Mouse (Mus musculus) layer of hippocampus, postnatal 14 days (tissue): ENCODE data around the gene Ifrd2. TPM values are rescaled to one million over a fixed set of nuclear protein-coding genes. Genes with fewer than 3 reads are reported as not detected.

Experiments used
- DNase-seq, 2 experiments: peaks; one replicate each; pipeline ENCODE4 v3.0.0; 2021 to 2022; ENCODE audit warnings: low spot score in 2 of 2, mixed read lengths in 1 of 2
- total RNA-seq, 2 experiments: library from RNA; stranded (reverse); gene quantifications; 2 replicates each; pipeline ENCODE4 v1.2.3; 2021

Gene Ifrd2
- total RNA-seq, 2 experiments from 2014 or later, result 12.1 to 13.0 TPM

DNA sequence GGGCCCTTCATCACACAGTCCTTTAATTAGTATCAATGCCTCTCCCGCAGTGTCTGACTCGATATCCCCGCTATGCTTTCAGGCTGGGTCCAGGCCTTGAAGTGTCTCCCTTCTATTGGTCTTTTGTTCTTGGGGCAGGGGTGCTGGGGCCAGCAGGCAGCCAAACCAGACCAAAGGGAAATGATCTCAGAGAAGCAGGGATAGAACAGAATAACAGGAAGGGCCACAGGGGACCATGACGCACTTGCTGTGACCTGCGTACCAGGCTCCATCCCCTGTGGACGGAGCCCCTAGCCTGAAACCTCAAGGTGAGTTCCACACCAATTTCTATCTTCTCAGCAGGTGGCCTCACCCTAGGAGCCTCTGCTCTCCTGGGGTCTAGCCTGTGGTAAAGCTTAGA lies 30.7 kb downstream of the Ifrd2 start:
- DNase-seq, result no peak

DNA sequence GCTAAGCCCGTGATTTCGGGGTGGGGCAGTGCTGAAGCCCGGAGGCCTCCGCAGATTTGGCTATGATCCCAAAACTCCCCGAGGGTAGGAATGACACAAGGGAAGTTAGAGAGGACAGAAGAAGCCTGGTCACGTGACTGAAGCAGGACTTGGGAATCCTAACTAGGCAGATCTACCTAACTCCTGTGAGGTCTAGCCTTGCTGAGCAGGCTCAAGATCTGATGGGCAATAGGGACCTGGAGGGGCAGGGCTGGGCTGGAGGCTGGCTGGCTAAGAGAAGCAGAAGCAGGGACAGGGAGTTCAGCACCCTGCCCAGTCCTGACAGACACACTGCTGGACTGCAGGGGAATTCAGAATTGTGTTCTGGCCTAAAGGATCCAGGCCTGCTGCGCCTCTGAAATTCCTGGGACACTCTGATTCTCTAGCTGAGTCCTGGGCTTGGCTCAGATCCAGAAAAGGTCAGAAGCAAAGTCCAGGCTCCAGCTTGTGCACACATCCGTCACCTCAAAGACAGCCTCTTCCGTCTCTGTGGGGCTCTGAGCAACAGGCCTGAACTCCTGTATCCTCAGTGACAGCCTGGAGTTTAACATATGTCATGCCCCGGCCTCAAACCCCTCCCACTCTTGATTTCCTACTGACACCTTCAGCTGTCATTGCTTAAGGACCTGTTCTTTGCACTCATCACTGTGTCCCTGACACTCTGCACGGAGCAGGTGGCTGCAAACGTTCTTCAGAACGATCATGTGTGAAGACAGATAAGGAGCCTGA lies 31.5 kb downstream of the Ifrd2 start:
- no peak for DNase-seq

DNA sequence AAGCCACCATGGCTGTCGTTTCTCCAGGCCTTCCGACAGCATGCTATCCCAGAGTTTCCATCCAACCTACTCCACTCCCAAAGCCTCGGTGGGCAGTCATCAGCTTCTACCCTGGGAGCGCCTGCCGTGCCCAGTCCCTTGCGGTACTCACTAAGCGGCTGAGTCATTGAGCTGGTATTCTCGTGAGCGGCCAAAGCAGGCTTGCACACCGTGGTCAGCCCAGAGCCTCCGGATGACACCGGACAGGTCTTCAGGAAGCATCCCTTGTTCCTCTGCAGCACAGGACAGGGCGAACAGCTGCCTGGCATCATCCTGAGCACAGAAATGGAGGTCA lies 32.1 kb downstream of the Ifrd2 start:
- no peak for DNase-seq

DNA sequence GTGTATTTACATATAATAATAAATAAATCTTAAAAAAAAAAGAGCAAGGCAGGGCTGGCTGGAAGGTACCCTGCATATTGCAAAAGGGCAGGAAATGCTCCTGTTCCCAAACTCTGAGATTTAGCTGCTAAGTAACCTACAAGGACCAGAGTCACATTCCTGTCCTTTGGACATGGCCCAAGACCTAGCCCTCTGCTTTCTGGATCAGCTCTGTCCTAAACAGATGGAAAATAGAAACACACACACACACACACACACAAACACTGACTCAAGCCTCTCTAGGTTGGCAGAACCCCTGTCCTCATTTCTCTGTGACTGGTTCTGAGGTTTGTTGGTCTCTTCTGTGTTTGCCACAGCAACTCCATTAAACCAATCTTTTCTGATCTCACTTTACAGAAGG lies 33.5 kb downstream of the Ifrd2 start:
- DNase-seq, result no peak

DNA sequence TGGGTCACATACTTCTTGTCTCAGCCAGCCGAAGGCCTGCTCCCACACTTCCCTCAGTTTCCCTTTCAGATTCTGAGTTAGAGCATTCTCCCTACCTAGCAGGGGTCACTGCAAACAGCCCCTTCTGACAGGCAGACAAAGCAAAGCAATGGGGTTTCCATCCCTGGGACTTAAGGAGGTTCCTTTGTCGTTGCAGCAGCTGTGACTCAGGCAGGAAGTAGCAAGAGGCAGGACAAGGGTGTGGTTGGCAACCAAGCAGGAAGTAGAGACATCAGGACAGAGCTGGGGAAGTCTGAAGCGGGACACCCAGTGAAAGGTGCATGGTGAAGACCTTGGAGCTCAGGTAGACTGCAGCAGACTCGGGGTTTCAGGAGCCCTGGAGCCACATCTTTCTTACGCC lies 37.1 kb downstream of the Ifrd2 start:
- no peak for DNase-seq

DNA sequence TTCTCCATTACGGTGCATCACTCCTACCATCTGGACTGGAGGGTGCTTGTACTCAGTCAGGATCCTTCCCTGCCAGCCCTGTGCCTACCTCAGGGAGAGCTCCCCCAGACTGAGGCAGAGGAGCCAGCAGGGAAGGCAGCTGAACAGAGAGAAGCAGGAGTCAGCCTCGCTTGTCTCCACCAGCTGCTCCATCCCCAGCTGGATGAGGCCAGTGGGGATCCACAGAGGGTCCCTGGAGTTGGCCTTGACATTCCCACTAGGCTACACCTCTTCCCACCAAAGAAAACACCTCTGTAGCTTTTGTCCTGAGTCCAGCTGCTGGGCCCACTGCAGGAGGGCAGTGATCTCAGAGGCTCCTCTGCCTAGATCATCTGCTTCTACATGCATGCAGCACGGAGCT lies 37.5 kb downstream of the Ifrd2 start:
- DNase-seq, result no peak

DNA sequence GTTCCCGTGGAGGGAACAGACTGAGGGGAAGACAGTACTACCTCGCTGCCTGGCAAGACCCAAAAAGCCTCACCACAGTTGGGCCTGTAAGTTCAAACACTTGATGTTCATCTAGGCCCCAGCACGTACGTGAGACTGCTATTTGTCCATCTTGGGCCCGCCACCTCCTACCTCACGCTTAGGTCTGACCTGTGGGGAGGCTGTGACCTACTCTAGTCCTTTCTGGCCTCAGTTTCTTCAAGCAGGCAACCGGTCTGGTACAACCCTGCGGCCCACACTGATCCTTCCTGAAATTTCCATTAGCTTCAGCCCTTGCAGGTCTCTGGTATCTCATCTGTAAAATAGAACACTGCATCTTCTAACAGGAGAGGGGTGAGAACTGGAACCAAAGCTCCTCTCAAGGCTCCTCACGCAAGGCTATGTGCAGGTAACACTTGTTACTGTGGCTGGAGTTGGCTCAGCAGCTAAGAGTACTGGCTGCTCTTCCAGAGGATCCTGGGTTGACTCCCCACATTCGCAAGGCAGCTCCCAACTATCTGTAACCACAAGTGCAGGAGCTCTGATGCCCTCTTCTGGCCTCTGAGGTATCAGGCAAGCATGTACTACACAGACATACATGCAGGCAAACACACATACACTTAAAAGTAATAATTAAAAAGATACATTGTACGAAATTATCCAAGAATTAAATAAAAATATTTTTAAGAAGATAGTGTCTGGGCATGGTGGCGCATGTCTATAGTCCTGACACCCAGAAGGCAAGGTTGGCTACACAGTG lies 38.1 kb downstream of the Ifrd2 start:
- DNase-seq, result no peak

- no peak for DNase-seq
Observed at GRCm38 (mm10) chr9:107626158-107626843, 38.9 kb downstream of the Ifrd2 start.

- DNase-seq, result peak; percentile 79 to 81
Observed at GRCm38 (mm10) chr9:107626844-107627277, 39.4 kb downstream of the Ifrd2 start.

DNA sequence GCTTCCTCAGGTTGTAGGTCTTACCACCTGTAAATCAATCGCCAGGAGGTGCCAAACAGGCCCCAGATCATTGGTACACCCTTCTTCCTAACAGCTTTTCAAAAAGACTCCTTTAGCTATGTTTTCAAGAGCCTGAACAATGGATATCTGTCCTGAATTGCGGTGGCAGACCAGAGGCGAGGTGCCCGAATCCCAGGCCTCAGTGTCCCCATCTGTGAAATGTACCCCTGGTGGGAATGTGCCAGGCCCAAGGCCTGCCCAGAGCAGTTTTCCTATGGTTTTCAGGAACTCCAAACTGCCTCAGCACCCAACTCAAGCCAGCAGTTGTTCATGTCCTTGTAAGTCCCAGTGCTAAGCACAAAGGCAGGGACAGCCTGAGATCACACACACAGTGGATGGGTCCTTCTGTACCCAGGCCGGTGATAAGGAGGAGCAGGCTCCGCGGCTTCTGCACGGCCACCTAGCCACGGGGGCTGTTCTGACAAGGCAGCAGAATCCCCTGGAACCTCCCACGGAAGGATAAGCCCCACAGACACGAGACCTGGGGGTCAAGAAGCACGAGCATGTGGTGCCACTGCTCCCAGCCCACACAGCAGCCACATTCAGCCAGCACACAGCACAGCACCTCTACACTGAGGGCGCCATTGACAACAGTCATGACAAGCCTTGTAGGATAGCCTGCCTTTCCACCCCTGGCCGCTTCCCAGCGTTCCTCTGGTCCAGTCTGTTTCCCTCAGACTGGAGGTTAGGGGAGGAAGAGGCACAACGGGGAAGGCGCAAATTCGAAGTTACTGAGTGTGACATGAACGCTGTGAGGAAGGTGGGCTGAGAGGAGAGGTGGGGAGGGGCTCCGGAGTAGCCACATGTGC lies 40.2 kb downstream of the Ifrd2 start:
- DNase-seq, result no peak

DNA sequence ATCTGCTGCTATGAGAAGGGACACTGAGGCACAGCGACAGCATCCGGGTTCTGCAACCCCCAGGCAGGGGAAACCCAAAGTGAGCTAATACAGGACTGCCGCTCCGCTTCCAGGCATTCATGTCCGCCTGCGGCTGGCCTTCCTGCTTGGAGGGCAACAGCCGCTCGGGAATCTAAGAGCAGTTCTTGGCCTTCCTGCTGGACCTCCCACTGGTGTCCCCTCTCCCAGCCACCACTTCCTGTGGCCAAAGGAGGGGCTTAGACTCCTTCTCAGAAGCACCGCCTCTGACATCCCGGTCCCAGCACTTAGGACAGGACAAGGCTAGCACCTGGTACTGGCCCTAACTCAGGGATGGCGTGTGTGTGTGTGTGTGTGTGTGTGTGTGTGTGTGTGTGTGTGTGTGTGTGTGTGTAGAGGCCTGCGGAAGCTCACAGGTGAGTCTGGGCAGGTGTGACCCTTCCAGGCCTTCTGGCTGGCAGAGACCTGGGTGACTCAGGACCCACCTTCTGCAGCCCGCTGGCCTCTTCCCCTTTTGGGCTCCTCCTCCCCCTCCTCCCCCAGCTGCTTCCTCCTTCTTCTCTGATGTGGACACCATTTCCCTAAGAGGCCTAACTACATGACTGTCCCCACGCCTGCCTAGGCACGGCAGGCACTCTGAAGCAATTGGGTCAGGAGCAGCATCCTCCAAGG lies 41.4 kb downstream of the Ifrd2 start:
- DNase-seq, result no peak

- DNase-seq, result no peak
Observed at GRCm38 (mm10) chr9:107629411-107629730, 41.9 kb downstream of the Ifrd2 start.

GRCm38 (mm10) chr9:107629901-107630425 lies 42.5 kb downstream of the Ifrd2 start:
- DNase-seq, result peak; percentile 43 to 45

DNA sequence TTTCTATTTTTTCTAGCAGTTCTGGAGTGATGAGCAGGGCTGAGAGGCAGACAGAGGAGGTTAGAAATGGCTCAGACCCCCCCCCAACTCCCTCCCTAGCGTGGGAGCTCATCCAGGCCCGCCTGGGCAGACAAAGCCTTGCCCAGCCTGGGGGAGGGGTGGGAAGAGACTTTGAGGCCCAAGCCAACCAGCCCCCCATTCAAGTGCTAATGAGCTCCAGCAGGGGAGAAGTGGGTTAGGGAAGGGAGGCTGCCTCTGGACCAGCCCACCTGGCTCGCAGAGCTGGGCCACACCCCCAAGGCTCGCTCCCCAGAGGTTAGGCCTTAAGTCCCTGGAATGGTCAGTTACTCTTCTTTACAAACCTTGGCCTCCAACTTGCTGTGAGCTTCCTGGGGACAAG lies 43.1 kb downstream of the Ifrd2 start:
- peak; percentile 54 to 76 for DNase-seq

DNA sequence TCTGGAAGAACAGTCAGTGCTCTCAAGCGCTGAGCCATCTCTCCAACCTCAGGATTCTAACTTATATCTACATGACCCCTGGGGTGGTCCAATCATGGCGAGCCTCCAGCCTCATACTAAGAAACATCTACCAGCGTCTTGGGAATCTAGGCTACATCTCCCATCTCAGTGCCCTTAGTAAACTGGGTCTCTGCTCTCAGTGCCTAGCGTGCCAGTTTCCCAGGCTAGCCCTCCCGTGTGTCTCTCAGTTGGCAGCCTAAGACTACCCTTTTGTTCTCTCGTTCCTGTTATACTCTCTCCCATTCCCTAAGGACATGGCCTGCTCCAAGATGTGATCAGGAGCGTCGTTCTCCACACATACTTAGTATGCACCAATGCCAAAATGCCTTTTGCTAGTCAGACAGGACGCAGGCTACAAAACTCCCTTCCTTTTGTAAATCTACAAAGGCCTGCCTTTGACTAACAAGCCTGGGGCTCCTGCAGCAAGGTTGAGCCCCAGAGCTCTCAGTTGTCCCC lies 43.9 kb downstream of the Ifrd2 start:
- DNase-seq, result no peak

- DNase-seq, result no peak
Observed at GRCm38 (mm10) chr9:107631861-107632260, 44.4 kb downstream of the Ifrd2 start.

- no peak for DNase-seq
Observed at GRCm38 (mm10) chr9:107632478-107632877, 45.0 kb downstream of the Ifrd2 start.

DNA sequence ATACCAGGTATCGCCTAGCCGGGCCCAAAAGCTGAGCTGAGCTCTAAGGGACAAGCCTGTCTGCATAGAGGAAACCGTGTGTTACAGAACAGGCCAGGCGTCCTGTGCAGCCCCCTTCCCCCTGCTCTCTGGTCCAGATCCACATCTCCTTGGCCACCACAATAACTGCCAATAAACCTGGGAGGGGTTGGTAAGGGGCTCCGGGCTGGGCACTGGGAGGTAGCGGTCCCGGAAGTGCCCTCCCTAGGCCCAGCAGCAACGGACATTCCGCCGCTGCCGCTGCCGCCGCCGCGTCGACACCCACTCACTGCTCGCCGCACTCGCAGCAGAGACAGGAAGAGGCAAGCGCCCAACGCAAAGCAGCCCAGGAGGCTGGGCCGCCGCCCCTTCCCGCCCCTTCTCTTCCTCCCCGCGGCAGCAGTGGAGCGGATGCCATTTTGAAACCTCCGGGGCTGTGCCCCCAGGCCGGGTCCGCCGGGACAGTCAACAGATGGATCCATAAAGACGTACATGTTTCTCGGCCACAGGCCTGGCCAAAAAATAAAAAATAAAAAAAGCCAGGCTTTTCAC lies 45.7 kb downstream of the Ifrd2 start:
- DNase-seq, result peak; percentile 73 to 75

DNA sequence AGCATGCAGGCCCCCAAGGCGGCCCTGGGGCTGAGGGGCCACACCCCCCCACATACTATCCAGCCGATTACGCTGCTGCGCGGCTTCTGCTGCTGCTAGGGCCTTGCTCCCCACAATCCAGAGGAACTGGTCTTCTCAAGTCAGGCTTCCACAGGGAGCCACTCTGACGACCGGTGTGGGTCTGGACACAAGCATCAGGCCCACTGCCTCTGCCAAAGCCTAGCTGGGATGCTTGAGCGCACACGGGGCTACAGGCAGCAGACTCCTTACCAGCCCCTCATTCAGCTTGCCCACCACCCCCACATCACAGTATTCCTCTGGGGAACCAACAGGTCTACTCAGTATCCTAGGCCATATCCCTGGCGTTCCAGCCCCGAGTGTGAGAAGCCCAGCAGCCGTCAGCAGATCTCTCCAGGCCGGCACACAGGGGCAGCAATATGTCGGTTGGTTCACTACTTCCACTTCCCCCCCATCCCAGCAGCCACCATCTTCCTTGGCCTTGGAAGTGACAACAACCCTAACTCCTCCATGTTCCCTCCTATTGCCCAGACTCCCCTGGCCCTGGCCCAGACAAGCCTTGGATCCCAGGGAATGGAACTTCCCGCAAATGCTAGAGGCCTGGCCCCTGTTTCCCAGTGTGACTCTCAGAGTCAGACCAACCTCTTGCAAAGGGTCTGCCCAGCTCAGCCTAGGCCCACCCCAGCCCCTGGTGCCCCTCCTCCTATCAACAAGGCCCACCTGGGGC lies 46.4 kb downstream of the Ifrd2 start:
- DNase-seq, result no peak
